Mouse (Mus musculus) leukemia stem cell, adult 10-12 weeks (primary cell): ENCODE measurements around the gene Dennd5a. TPM values are rescaled to one million over a fixed set of nuclear protein-coding genes. Genes with fewer than 3 reads are reported as not detected.

Experiments
- polyA plus RNA-seq: library from polyadenylated mRNA; stranded (reverse); fragments of >175 nt; gene quantifications from 2 replicates; pipeline ENCODE4 v1.2.3, GENCODE M21; 2012; ENCODE audit warnings: low replicate concordance

Gene Dennd5a
- 6.3 and 11.6 TPM in 2 replicates for polyA plus RNA-seq

GRCm38 (mm10) chr7:109959716-109960612 lies at the start of gene Dennd5a:
Gene Dennd5a, minus strand, starts transcription at chr7:109960470.

GRCm38 (mm10) chr7:109986775-109987174 lies 26.5 kb upstream of the Dennd5a start, which contains the start of gene Tmem41b:
Gene Tmem41b, minus strand, starts transcription at chr7:109986929.

GRCm38 (mm10) chr7:109865370-109866229 lies 94.7 kb downstream of the Dennd5a start, which contains the start of gene Scube2:
Gene Scube2, minus strand, starts transcription at chr7:109865679.

Other genes with a start within 250 kb of the Dennd5a start
- not detected in 2 replicates for gene BC051019, start 236.6 kb downstream of the Dennd5a start, polyA plus RNA-seq
- gene Ascl3, start 228.7 kb downstream of the Dennd5a start, polyA plus RNA-seq, result not detected in 2 replicates
- 1.0 and 4.3 TPM in 2 replicates for gene Tmem9b, start 207.6 kb downstream of the Dennd5a start, polyA plus RNA-seq
- 5.9 TPM in 2 replicates for gene Nrip3, start 178.4 kb downstream of the Dennd5a start, polyA plus RNA-seq
- gene Scube2, start 94.8 kb downstream of the Dennd5a start, polyA plus RNA-seq, result not detected in 2 replicates
- 15.7 and 27.1 TPM in 2 replicates for gene Tmem41b, start 26.5 kb upstream of the Dennd5a start, polyA plus RNA-seq
- 123 and 251 TPM in 2 replicates for gene Ipo7, start 57.8 kb upstream of the Dennd5a start, polyA plus RNA-seq
- 1.9 and 2.1 TPM in 2 replicates for gene Zfp143, start 100.7 kb upstream of the Dennd5a start, polyA plus RNA-seq
- gene Wee1, start 161.6 kb upstream of the Dennd5a start, polyA plus RNA-seq, result 18.6 and 29.2 TPM in 2 replicates